Mouse (Mus musculus) MEL (cell line): ENCODE results near the gene Acss1. TPM values are rescaled to one million over a fixed set of nuclear protein-coding genes. Genes with fewer than 3 reads are reported as not detected.

Experiments used
- DNase-seq: peaks from one replicate; pipeline ENCODE4 v3.0.0; 2011; ENCODE audit warnings: low read depth, low spot score
- H3K27ac ChIP-seq: 2 replicates; pipeline ENCODE4 v1.5.1; 2012; ENCODE audit warnings: low read depth, mild to moderate bottlenecking, control low read depth, low read length, moderate library complexity; ENCODE audit not compliant: control insufficient read depth
- H3K27me3 ChIP-seq, 2 experiments: fragments of 150-350 bp in 1 of 2; sonication (generic) in 1 of 2; 2 replicates each; pipeline ENCODE4 v1.6.1; 2012; ENCODE audit warnings: low read length in 2 of 2, mild to moderate bottlenecking in 2 of 2, improper control_type of control experiment in 1 of 2, moderate library complexity in 1 of 2; ENCODE audit not compliant: insufficient read depth in 2 of 2, control insufficient read depth in 1 of 2
- H3K36me3 ChIP-seq, 2 experiments: 2 replicates each; pipeline ENCODE4 v1.6.1; 2012 to 2014; ENCODE audit warnings: low read length in 2 of 2, improper control_type of control experiment in 1 of 2, inconsistent platforms in 1 of 2, mild to moderate bottlenecking in 1 of 2; ENCODE audit not compliant: insufficient read depth in 2 of 2, control insufficient read depth in 1 of 2
- H3K4me1 ChIP-seq, 2 experiments: fragments of 150-350 bp in 1 of 2; sonication (generic) in 1 of 2; 2 replicates each; pipeline ENCODE4 v1.6.1; 2012; ENCODE audit warnings: low read length in 2 of 2, improper control_type of control experiment in 1 of 2, mild to moderate bottlenecking in 1 of 2; ENCODE audit not compliant: insufficient read depth in 2 of 2, control insufficient read depth in 1 of 2
- H3K4me3 ChIP-seq, 2 experiments: fragments of 150-350 bp in 1 of 2; sonication (generic) in 1 of 2; 2 replicates each; pipeline ENCODE4 v1.5.1; 2012; ENCODE audit warnings: low read depth in 2 of 2, low read length in 2 of 2, mild to moderate bottlenecking in 2 of 2, moderate library complexity in 2 of 2, control low read depth in 1 of 2, improper control_type of control experiment in 1 of 2; ENCODE audit not compliant: control insufficient read depth in 1 of 2, insufficient read depth in 1 of 2
- H3K79me2 ChIP-seq: 2 replicates; pipeline ENCODE4 v1.6.1; 2012; ENCODE audit warnings: mild to moderate bottlenecking, low read length, moderate library complexity; ENCODE audit not compliant: control insufficient read depth, poor library complexity, insufficient read depth
- H3K9ac ChIP-seq: 2 replicates; pipeline ENCODE4 v1.6.1; 2012; ENCODE audit warnings: low read depth, mild to moderate bottlenecking, control low read depth, low read length, moderate library complexity; ENCODE audit not compliant: control insufficient read depth, poor library complexity, severe bottlenecking
- H3K9me3 ChIP-seq: fragments of 150-350 bp; sonication (generic); replicated peaks from 2 replicates; pipeline ENCODE4 v1.6.1; 2012; ENCODE audit warnings: mild to moderate bottlenecking, low read length, improper control_type of control experiment, moderate library complexity; ENCODE audit not compliant: insufficient read depth
- BHLHE40 ChIP-seq: IDR thresholded peaks from 2 replicates; pipeline ENCODE4 v1.6.1; 2012; ENCODE audit warnings: low read depth, mild to moderate bottlenecking, inconsistent platforms, low read length, improper control_type of control experiment, borderline replicate concordance
- ELF1 ChIP-seq: IDR thresholded peaks from 2 replicates; pipeline ENCODE4 v1.6.1; 2014; ENCODE audit warnings: low read depth, mild to moderate bottlenecking, inconsistent platforms, low read length, improper control_type of control experiment, moderate library complexity
- GATA1 ChIP-seq: IDR thresholded peaks from 2 replicates; pipeline ENCODE4 v1.6.1; 2011; ENCODE audit warnings: low read depth, low read length, improper control_type of control experiment
- JUND ChIP-seq: IDR thresholded peaks from 2 replicates; pipeline ENCODE4 v1.6.1; 2011; ENCODE audit warnings: low read depth, mild to moderate bottlenecking, improper control_type of control experiment, low read length
- KAT2A ChIP-seq: conservative IDR thresholded peaks from 2 replicates; pipeline ENCODE4 v1.6.1; 2012; ENCODE audit warnings: low read depth, low read length, improper control_type of control experiment, inconsistent platforms
- MAFK ChIP-seq: IDR thresholded peaks from 2 replicates; pipeline ENCODE4 v1.6.1; 2011; ENCODE audit warnings: low read depth, mild to moderate bottlenecking, low read length, improper control_type of control experiment, borderline replicate concordance
- MAX ChIP-seq: IDR thresholded peaks from 2 replicates; pipeline ENCODE4 v1.6.1; 2011; ENCODE audit warnings: low read length, improper control_type of control experiment
- MAZ ChIP-seq: IDR thresholded peaks from 2 replicates; pipeline ENCODE4 v1.6.1; 2012; ENCODE audit warnings: low read depth, mild to moderate bottlenecking, inconsistent platforms, low read length, improper control_type of control experiment
- MYC ChIP-seq: IDR thresholded peaks from 2 replicates; pipeline ENCODE4 v1.6.1; 2011; ENCODE audit warnings: low read depth, mild to moderate bottlenecking, low read length, improper control_type of control experiment, moderate library complexity
- NELFE ChIP-seq: IDR thresholded peaks from 2 replicates; pipeline ENCODE4 v1.6.1; 2011; ENCODE audit warnings: low read depth, low read length, improper control_type of control experiment
- NRF1 ChIP-seq: IDR thresholded peaks from 2 replicates; pipeline ENCODE4 v1.6.1; 2014; ENCODE audit warnings: low read depth, mild to moderate bottlenecking, inconsistent platforms, low read length, improper control_type of control experiment, moderate library complexity; ENCODE audit not compliant: poor library complexity, insufficient read depth, severe bottlenecking
- POLR2AphosphoS5 ChIP-seq: IDR thresholded peaks from 2 replicates; pipeline ENCODE4 v1.6.1; 2012; ENCODE audit warnings: low read depth, borderline replicate concordance, mild to moderate bottlenecking, inconsistent platforms, low read length, moderate library complexity, mixed read lengths
- RAD21 ChIP-seq: IDR thresholded peaks from 2 replicates; pipeline ENCODE4 v1.6.1; 2011; ENCODE audit warnings: mild to moderate bottlenecking, low read depth, low read length, improper control_type of control experiment
- SIN3A ChIP-seq: IDR thresholded peaks from 2 replicates; pipeline ENCODE4 v1.6.1; 2012; ENCODE audit warnings: low read length, improper control_type of control experiment, inconsistent platforms
- SMC3 ChIP-seq: IDR thresholded peaks from 2 replicates; pipeline ENCODE4 v1.6.1; 2011; ENCODE audit warnings: low read depth, low read length, improper control_type of control experiment
- TAL1 ChIP-seq: IDR thresholded peaks from 2 replicates; pipeline ENCODE4 v1.6.1; 2012; ENCODE audit warnings: mild to moderate bottlenecking, inconsistent platforms, low read length, moderate library complexity, mixed read lengths
- UBTF ChIP-seq: IDR thresholded peaks from 2 replicates; pipeline ENCODE4 v1.6.1; 2012; ENCODE audit warnings: low read depth, mild to moderate bottlenecking, inconsistent platforms, low read length, improper control_type of control experiment, moderate library complexity, borderline replicate concordance; ENCODE audit not compliant: insufficient read depth
- USF1 ChIP-seq: IDR thresholded peaks from 2 replicates; pipeline ENCODE4 v1.6.1; 2014; ENCODE audit warnings: low read depth, mild to moderate bottlenecking, inconsistent platforms, low read length, improper control_type of control experiment, moderate library complexity
- USF2 ChIP-seq, 2 experiments: IDR thresholded peaks; 2 replicates each; pipeline ENCODE4 v1.6.1; 2011 to 2012; ENCODE audit warnings: improper control_type of control experiment in 2 of 2, low read length in 2 of 2, borderline replicate concordance in 1 of 2, inconsistent platforms in 1 of 2, low read depth in 1 of 2, mild to moderate bottlenecking in 1 of 2; ENCODE audit not compliant: insufficient read depth in 1 of 2
- ZC3H11A ChIP-seq: IDR thresholded peaks from 2 replicates; pipeline ENCODE4 v1.6.1; 2012; ENCODE audit warnings: low read depth, mild to moderate bottlenecking, inconsistent platforms, low read length, improper control_type of control experiment
- ZKSCAN1 ChIP-seq: IDR thresholded peaks from 2 replicates; pipeline ENCODE4 v1.6.1; 2012; ENCODE audit warnings: low read depth, mild to moderate bottlenecking, inconsistent platforms, low read length, improper control_type of control experiment, moderate library complexity
- polyA plus RNA-seq, 2 experiments: library from polyadenylated mRNA; stranded (reverse) in 1 of 2; unstranded in 1 of 2; fragments of >175 nt in 1 of 2; fragments of >200 nt in 1 of 2; gene quantifications; 2 replicates each; pipeline versions ENCODE4 v1.2.1 to v1.2.4; 2012; ENCODE audit warnings: low replicate concordance in 2 of 2, low read depth in 1 of 2; ENCODE audit not compliant: insufficient read length in 2 of 2, insufficient read depth in 1 of 2, missing spikeins in 1 of 2
- total RNA-seq: library from RNA; depleted of rRNA; stranded (reverse); fragments of 300-350 nt; gene quantifications from 2 replicates; pipeline ENCODE4 v1.2.3, GENCODE M21; 2012

Acss1 gene
- total and polyA plus RNA-seq, 3 experiments = 10.2 to 22.6 TPM; not detected in 1

GRCm38 (mm10) chr2:150690216-150690615, 21.9 kb upstream of the Acss1 start:
- peaks cover 0 to 2% of the 10 kb centered on the region in 2 experiments; a peak in 3 of 4 replicates for H3K27me3 ChIP-seq
- H3K27ac ChIP-seq = no peak overlapping the region
- no peak for DNase-seq
- H3K36me3 ChIP-seq = no peaks in the 10 kb centered on the region
- no peaks in the 10 kb centered on the region for H3K79me2 ChIP-seq
- H3K9ac ChIP-seq = no peak overlapping the region
- TF ChIP-seq JUND (no peak), UBTF (no peak), TAL1 (no peak), BHLHE40 (no peak), NELFE (no peak), MYC (no peak), ZC3H11A (no peak), SMC3 (no peak), MAX (no peak), ZKSCAN1 (no peak), USF1 (no peak), MAFK (no peak), RAD21 (no peak), ELF1 (no peak)
- TF ChIP-seq, all 39 proteins: peak for 0
- H3K4me1 ChIP-seq = no peaks in the 10 kb centered on the region
- H3K4me3 ChIP-seq = no peak overlapping the region
- no peaks in the 10 kb centered on the region for H3K9me3 ChIP-seq

- H3K9ac ChIP-seq = no peak within 1 kb of the TSS
- no peaks in the 10 kb centered on the region for H3K79me2 ChIP-seq
- H3K27me3 ChIP-seq = peaks cover 0 to 2% of the 10 kb centered on the region in 2 experiments; a peak in 2 of 4 replicates
- H3K27ac ChIP-seq = no peak within 1 kb of the TSS
- H3K4me1 ChIP-seq = no peaks in the 10 kb centered on the region
- no peak for DNase-seq
- H3K4me3 ChIP-seq = no peak within 1 kb of the TSS
- H3K9me3 ChIP-seq = no peaks in the 10 kb centered on the region
- TF ChIP-seq TAL1 = no peak
- no peak for TF ChIP-seq SIN3A
- no peak for TF ChIP-seq POLR2AphosphoS5
- no peak for TF ChIP-seq MAZ
- no peak for TF ChIP-seq NRF1
- no peak for TF ChIP-seq KAT2A
- TF ChIP-seq RAD21 = no peak
- no peak for TF ChIP-seq USF2 (IDR thresholded peaks at IDR 0.05; ENCODE audit: borderline replicate concordance in 1 of 2, insufficient read depth in 1 of 2, low read depth in 1 of 2, low read length in 2 of 2)
- no peak for TF ChIP-seq GATA1
- no peaks in the 10 kb centered on the region for H3K36me3 ChIP-seq
Observed at GRCm38 (mm10) chr2:150689223-150689800, 21.0 kb upstream of the Acss1 start, which contains the start of gene Vsx1. Vsx1 (minus strand) TSS chr2:150689360.
